Mouse (Mus musculus) CH12.LX (cell line): ENCODE data around the gene Mecp2.

Experiments
- CTCF ChIP-seq, 2 experiments: IDR thresholded peaks in 1 of 2; conservative IDR thresholded peaks in 1 of 2; 2 replicates each; pipeline ENCODE4 v1.5.1; 2011 to 2012; ENCODE audit warnings: low read depth in 2 of 2, low read length in 2 of 2, improper control_type of control experiment in 1 of 2, inconsistent platforms in 1 of 2, mild to moderate bottlenecking in 1 of 2, moderate library complexity in 1 of 2
- SMC3 ChIP-seq: IDR thresholded peaks from 2 replicates; pipeline ENCODE4 v1.6.1; 2011; ENCODE audit warnings: low read depth, low read length, improper control_type of control experiment

GRCm38 (mm10) chrX:74003644-74004043 lies 131.5 kb downstream of the Mecp2 start:
- no peak for TF ChIP-seq CTCF (conservative IDR thresholded peaks at IDR 0.05 in 1 of 2, IDR thresholded peaks at IDR 0.05 in 1 of 2; ENCODE audit: low read depth in 2 of 2, low read length in 2 of 2)
- TF ChIP-seq SMC3 = no peak
